Mouse (Mus musculus) lung, embryonic 16.5 days (tissue): ENCODE data around the gene Ablim1. TPM values are rescaled to one million over a fixed set of nuclear protein-coding genes. Genes with fewer than 3 reads are reported as not detected.
A peak's percentile ranks its signal among the peaks of the same experiment; 100 is the strongest.

Experiments
- ATAC-seq: fragments of 200-750 bp; cut with Nextera tagmentation; 2 replicates; pipeline ENCODE4 v1.8.0; 2017; ENCODE audit warnings: low read depth, mild to moderate bottlenecking, moderate library complexity
- H3K27ac ChIP-seq: fragments of 300-500 bp; sonication (generic); 2 replicates; pipeline ENCODE4 v1.5.1; 2014; ENCODE audit warnings: mild to moderate bottlenecking, control low read depth, low read length
- H3K27me3 ChIP-seq: fragments of 300-500 bp; sonication (generic); 2 replicates; pipeline ENCODE4 v1.6.1; 2014; ENCODE audit warnings: low read depth, low read length, mixed read lengths; ENCODE audit not compliant: control insufficient read depth, insufficient read depth
- H3K36me3 ChIP-seq: fragments of 300-500 bp; sonication (generic); 2 replicates; pipeline ENCODE4 v1.6.1; 2014; ENCODE audit warnings: low read length; ENCODE audit not compliant: control insufficient read depth, insufficient read depth
- H3K4me1 ChIP-seq: fragments of 300-500 bp; sonication (generic); replicated peaks from 2 replicates; pipeline ENCODE4 v1.6.1; 2014; ENCODE audit warnings: low read length, mixed read lengths; ENCODE audit not compliant: control insufficient read depth, insufficient read depth
- H3K4me2 ChIP-seq: fragments of 300-500 bp; sonication (generic); 2 replicates; pipeline ENCODE4 v1.6.1; 2014; ENCODE audit warnings: low read depth, low read length, control low read depth
- H3K4me3 ChIP-seq: fragments of 300-500 bp; sonication (generic); 2 replicates; pipeline ENCODE4 v1.5.1; 2014; ENCODE audit warnings: mild to moderate bottlenecking, low read length, control low read depth
- H3K9ac ChIP-seq: fragments of 300-500 bp; sonication (generic); 2 replicates; pipeline ENCODE4 v1.6.1; 2014; ENCODE audit warnings: low read length, control low read depth
- H3K9me3 ChIP-seq: fragments of 300-500 bp; sonication (generic); 2 replicates; pipeline ENCODE4 v1.6.1; 2016; ENCODE audit warnings: low read length; ENCODE audit not compliant: control insufficient read depth
- WGBS: fragments of 180-500 bp; shearing (Covaris S2); extraction: QIAGEN DNeasy Blood & Tissue Kit; methylation state at CpG from one replicate; pipeline ENCODE4 v1.1.7; 2014; 5-methylcytosine and 5-hydroxymethylcytosine counted together
- polyA plus RNA-seq: library from polyadenylated mRNA; unstranded; fragments of >200 nt; fragmentation: Nextera tagmentation; extraction: Ambion mirVana; gene quantifications from 2 replicates; pipeline ENCODE4 v1.2.1, GENCODE M21; 2015

Gene Ablim1
- polyA plus RNA-seq, 1 experiment from 2014 or later: 54.5 TPM

- ATAC-seq: no peak
- no peaks in the 10 kb centered on the region for H3K36me3 ChIP-seq
- whole genome bisulfite sequencing: 66% methylated on average over 8 of the region's 8 CpGs
- H3K27ac ChIP-seq: no peak overlapping the region
- no peak overlapping the region for H3K9ac ChIP-seq
- H3K4me3 ChIP-seq: no peak overlapping the region
- H3K27me3 ChIP-seq: no peaks in the 10 kb centered on the region
- H3K4me1 ChIP-seq: peaks cover 31% of the 10 kb centered on the region
- H3K4me2 ChIP-seq: no peak overlapping the region
- no peaks in the 10 kb centered on the region for H3K9me3 ChIP-seq
Measured at GRCm38 (mm10) chr19:57243606-57244005, 71.1 kb downstream of the Ablim1 start.

- no peak overlapping the region for H3K9ac ChIP-seq
- H3K27ac ChIP-seq: no peak overlapping the region
- no peak for ATAC-seq
- WGBS: 73% methylated on average over 12 of the region's 12 CpGs
- no peak overlapping the region for H3K4me2 ChIP-seq
- no peaks in the 10 kb centered on the region for H3K9me3 ChIP-seq
- no peak overlapping the region for H3K4me3 ChIP-seq
- peaks cover 34% of the 10 kb centered on the region for H3K4me1 ChIP-seq
- H3K36me3 ChIP-seq: no peaks in the 10 kb centered on the region
- no peaks in the 10 kb centered on the region for H3K27me3 ChIP-seq
Measured at GRCm38 (mm10) chr19:57243191-57243590, 71.5 kb downstream of the Ablim1 start.

GRCm38 (mm10) chr19:57241363-57242192 is 73.1 kb downstream of the Ablim1 start:
- Histone ChIP-seq H3K9me3 (no peaks in the 10 kb centered on the region), H3K27ac (no peak overlapping the region)
- peak; percentile 36 for ATAC-seq

GRCm38 (mm10) chr19:57240259-57240658 is 74.5 kb downstream of the Ablim1 start:
- Histone ChIP-seq H3K4me1 (peaks cover 36% of the 10 kb centered on the region), H3K27ac (no peak overlapping the region), H3K4me2 (no peak overlapping the region), H3K9me3 (no peaks in the 10 kb centered on the region), H3K9ac (no peak overlapping the region), H3K36me3 (no peaks in the 10 kb centered on the region), H3K27me3 (no peaks in the 10 kb centered on the region), H3K4me3 (no peak overlapping the region)
- 72% methylated on average over 6 of the region's 6 CpGs for WGBS
- ATAC-seq: no peak

More at GRCm38 (mm10) chr19:57241363-57242192, 73.1 kb downstream of the Ablim1 start:
- Histone ChIP-seq H3K4me1 (peaks cover 36% of the 10 kb centered on the region), H3K4me3 (no peak overlapping the region), H3K27me3 (no peaks in the 10 kb centered on the region), H3K36me3 (no peaks in the 10 kb centered on the region), H3K9ac (no peak overlapping the region), H3K4me2 (no peak overlapping the region)
- WGBS: 35% methylated on average over 10 of the region's 10 CpGs

- 0 out of 2 replicates have a peak overlapping the region, but pooled peaks have one; percentile 11 for H3K4me3 ChIP-seq
- H3K27ac ChIP-seq: peak overlapping the region; percentile 68
- peak overlapping the region; percentile 44 for H3K4me2 ChIP-seq
- no peaks in the 10 kb centered on the region for H3K36me3 ChIP-seq
- WGBS: 30% methylated on average over 11 of the region's 11 CpGs
- H3K4me1 ChIP-seq: peaks cover 36% of the 10 kb centered on the region
- no peak overlapping the region for H3K9ac ChIP-seq
- H3K9me3 ChIP-seq: no peaks in the 10 kb centered on the region
- no peaks in the 10 kb centered on the region for H3K27me3 ChIP-seq
- peak; percentile 84 for ATAC-seq
Measured at GRCm38 (mm10) chr19:57239176-57239784, 75.4 kb downstream of the Ablim1 start.

GRCm38 (mm10) chr19:57238461-57238860 is 76.3 kb downstream of the Ablim1 start:
- no peak for ATAC-seq
- H3K4me3 ChIP-seq: no peak overlapping the region
- H3K36me3 ChIP-seq: no peaks in the 10 kb centered on the region
- no peak overlapping the region for H3K4me2 ChIP-seq
- H3K4me1 ChIP-seq: peaks cover 36% of the 10 kb centered on the region
- WGBS: 59% methylated on average over 7 of the region's 7 CpGs
- no peak overlapping the region for H3K27ac ChIP-seq
- H3K9me3 ChIP-seq: no peaks in the 10 kb centered on the region
- no peaks in the 10 kb centered on the region for H3K27me3 ChIP-seq
- H3K9ac ChIP-seq: no peak overlapping the region

GRCm38 (mm10) chr19:57237534-57237933 is 77.2 kb downstream of the Ablim1 start:
- Histone ChIP-seq H3K27ac (no peak overlapping the region), H3K36me3 (no peaks in the 10 kb centered on the region), H3K4me3 (no peak overlapping the region), H3K9ac (no peak overlapping the region), H3K4me1 (peaks cover 36% of the 10 kb centered on the region), H3K27me3 (no peaks in the 10 kb centered on the region), H3K4me2 (no peak overlapping the region), H3K9me3 (no peaks in the 10 kb centered on the region)
- ATAC-seq: no peak
- 66% methylated on average over 6 of the region's 6 CpGs for WGBS

GRCm38 (mm10) chr19:57236647-57237046 is 78.1 kb downstream of the Ablim1 start:
- H3K9ac ChIP-seq: no peak overlapping the region
- H3K36me3 ChIP-seq: no peaks in the 10 kb centered on the region
- H3K27me3 ChIP-seq: no peaks in the 10 kb centered on the region
- WGBS: 79% methylated on average over 15 of the region's 15 CpGs
- no peak overlapping the region for H3K27ac ChIP-seq
- H3K4me2 ChIP-seq: no peak overlapping the region
- peaks cover 27% of the 10 kb centered on the region for H3K4me1 ChIP-seq
- no peak overlapping the region for H3K4me3 ChIP-seq
- no peaks in the 10 kb centered on the region for H3K9me3 ChIP-seq
- ATAC-seq: no peak

- ATAC-seq: no peak
- H3K27ac ChIP-seq: no peak overlapping the region
- WGBS: 89% methylated on average over 2 of the region's 2 CpGs
Measured at GRCm38 (mm10) chr19:57235931-57236330, 78.8 kb downstream of the Ablim1 start.

More at GRCm38 (mm10) chr19:57235931-57236330, 78.8 kb downstream of the Ablim1 start:
- no peaks in the 10 kb centered on the region for H3K27me3 ChIP-seq
- H3K9ac ChIP-seq: no peak overlapping the region
- peaks cover 23% of the 10 kb centered on the region for H3K4me1 ChIP-seq
- H3K4me3 ChIP-seq: no peak overlapping the region
- H3K9me3 ChIP-seq: no peaks in the 10 kb centered on the region
- no peak overlapping the region for H3K4me2 ChIP-seq
- no peaks in the 10 kb centered on the region for H3K36me3 ChIP-seq
